Mouse (Mus musculus): ENCODE data around the gene Cluap1.
A peak's percentile ranks its signal among the peaks of the same experiment; 100 is the strongest.

Gene Cluap1

GRCm38 (mm10) chr16:3908537-3909111 lies at the start of gene Cluap1, which contains the start of gene 1700037C18Rik:
Gene Cluap1, plus strand, starts transcription at chr16:3908801.
Gene 1700037C18Rik, minus strand, starts transcription at chr16:3908689.
- DNase-seq = peak; percentile 70 to 81

- no peak for DNase-seq
These were observed 49.3 kb upstream of the Cluap1 start for GRCm38 (mm10) chr16:3859254-3859653.

GRCm38 (mm10) chr16:3871815-3872214 lies 36.8 kb upstream of the Cluap1 start:
- DNase-seq = no peak

GRCm38 (mm10) chr16:3872216-3873047 lies 36.2 kb upstream of the Cluap1 start, which contains the start of gene Naa60:
Gene Naa60, plus strand, starts transcription at chr16:3872375.
- DNase-seq = peak; percentile 88 to 94

GRCm38 (mm10) chr16:3876346-3876745 lies 32.3 kb upstream of the Cluap1 start:
- DNase-seq = no peak

- DNase-seq = peak; percentile 88 to 90
These were observed 24.2 kb upstream of the Cluap1 start, which contains the start of the genes Zfp597 and Gm20695 for GRCm38 (mm10) chr16:3884201-3885064. Gene Zfp597, minus strand, starts transcription at chr16:3884561. Gene Gm20695, plus strand, starts transcription at chr16:3884648.

- DNase-seq = no peak
These were observed 23.4 kb upstream of the Cluap1 start for GRCm38 (mm10) chr16:3885065-3885670.

- DNase-seq = no peak
These were observed 16.8 kb upstream of the Cluap1 start for GRCm38 (mm10) chr16:3891621-3892295.

- no peak for DNase-seq
These were observed 14.9 kb upstream of the Cluap1 start for GRCm38 (mm10) chr16:3893739-3894138.

GRCm38 (mm10) chr16:3895173-3895792 lies 13.3 kb upstream of the Cluap1 start:
- DNase-seq = peak; percentile 25 to 46

- no peak for DNase-seq
These were observed 12.6 kb upstream of the Cluap1 start for GRCm38 (mm10) chr16:3896046-3896445.

- DNase-seq = no peak
These were observed 12.0 kb upstream of the Cluap1 start for GRCm38 (mm10) chr16:3896553-3896952.

GRCm38 (mm10) chr16:3907471-3907870 lies 1.1 kb upstream of the Cluap1 start:
- DNase-seq = no peak

- no peak for DNase-seq
These were observed 517 bp downstream of the Cluap1 start for GRCm38 (mm10) chr16:3909118-3909517.

GRCm38 (mm10) chr16:3920756-3921155 lies 12.2 kb downstream of the Cluap1 start:
- no peak for DNase-seq

- DNase-seq = no peak
These were observed 14.9 kb downstream of the Cluap1 start for GRCm38 (mm10) chr16:3923515-3923914.

GRCm38 (mm10) chr16:3923966-3924365 lies 15.4 kb downstream of the Cluap1 start:
- no peak for DNase-seq

- no peak for DNase-seq
These were observed 20.0 kb downstream of the Cluap1 start for GRCm38 (mm10) chr16:3928582-3928981.

GRCm38 (mm10) chr16:3929151-3929550 lies 20.6 kb downstream of the Cluap1 start:
- DNase-seq = no peak

GRCm38 (mm10) chr16:3933536-3933935 lies 24.9 kb downstream of the Cluap1 start:
- DNase-seq = no peak

GRCm38 (mm10) chr16:3934091-3934490 lies 25.5 kb downstream of the Cluap1 start:
- DNase-seq = no peak
